Mouse (Mus musculus) hindbrain, embryonic 10.5 days (tissue): ENCODE results near the gene Arpc1b. TPM values are rescaled to one million over a fixed set of nuclear protein-coding genes. Genes with fewer than 3 reads are reported as not detected.
"Not testable (repeated sequence)": the region's sequence is repeated elsewhere in the genome, so short reads cannot be mapped to it uniquely, and the experiment has no call there.

Experiments used
- DNase-seq: peaks from one replicate; pipeline ENCODE4 v3.0.0-alpha.2; 2017; ENCODE audit warnings: low spot score
- H3K27ac ChIP-seq: fragments of 300-500 bp; sonication (generic); 2 replicates; pipeline ENCODE4 v1.5.1; 2016; ENCODE audit warnings: mild to moderate bottlenecking, moderate library complexity
- H3K27me3 ChIP-seq: fragments of 300-500 bp; sonication (generic); 2 replicates; pipeline ENCODE4 v1.6.1; 2016; ENCODE audit warnings: mild to moderate bottlenecking; ENCODE audit not compliant: poor library complexity, insufficient read depth, severe bottlenecking
- H3K36me3 ChIP-seq: fragments of 300-500 bp; sonication (generic); 2 replicates; pipeline ENCODE4 v1.6.1; 2016; ENCODE audit warnings: mild to moderate bottlenecking, moderate library complexity
- H3K4me1 ChIP-seq: fragments of 300-500 bp; sonication (generic); replicated peaks from 2 replicates; pipeline ENCODE4 v1.6.1; 2016; ENCODE audit warnings: mild to moderate bottlenecking
- H3K4me3 ChIP-seq: fragments of 300-500 bp; sonication (generic); 2 replicates; pipeline ENCODE4 v1.5.1; 2016; ENCODE audit warnings: mild to moderate bottlenecking, moderate library complexity
- H3K9me3 ChIP-seq: fragments of 300-500 bp; sonication (generic); 2 replicates; pipeline ENCODE4 v1.6.1; 2016; ENCODE audit warnings: mild to moderate bottlenecking, moderate library complexity
- WGBS: fragments of 180-500 bp; shearing (Covaris S2); methylation state at CpG from one replicate; pipeline ENCODE4 v1.1.7; 2016; 5-methylcytosine and 5-hydroxymethylcytosine counted together
- polyA plus RNA-seq: library from polyadenylated mRNA; unstranded; fragments of >200 nt; fragmentation: Nextera tagmentation; extraction: Ambion mirVana; gene quantifications from 2 replicates; pipeline ENCODE4 v1.2.1, GENCODE M21; 2016

Gene Arpc1b
- polyA plus RNA-seq, 1 experiment from 2014 or later = 107 TPM

DNA sequence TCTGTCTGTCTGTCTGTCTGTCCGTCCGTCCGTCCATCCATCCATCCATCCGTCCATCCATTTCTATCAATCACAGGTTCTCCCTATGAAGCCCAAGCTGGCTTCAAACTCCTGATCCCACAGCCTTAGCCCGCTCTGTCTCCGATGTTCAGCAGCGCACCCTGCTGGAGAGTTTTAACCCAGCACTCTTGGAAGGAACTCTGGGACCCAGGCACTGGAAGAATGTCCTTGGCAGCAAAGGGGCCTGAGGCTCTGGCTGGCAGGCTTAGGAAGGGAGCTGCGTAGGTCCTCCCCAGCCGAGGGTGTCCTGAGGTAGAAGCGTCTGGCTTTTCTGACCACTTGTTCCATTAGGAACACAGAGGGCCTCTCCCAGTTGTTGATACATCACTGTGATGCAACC is 2.9 kb downstream of the Arpc1b start:
- WGBS = 39% methylated on average over 10 of the region's 10 CpGs

GRCm38 (mm10) chr5:145118005-145118404 is 4.0 kb downstream of the Arpc1b start:
- Histone ChIP-seq H3K36me3 (peaks cover 13% of the 10 kb centered on the region), H3K9me3 (peaks cover 6% of the 10 kb centered on the region), H3K4me3 (no peak overlapping the region), H3K27me3 (peaks cover 26% of the 10 kb centered on the region), H3K4me1 (peaks cover 15% of the 10 kb centered on the region), H3K27ac (no peak overlapping the region)
- WGBS = 66% methylated on average over 6 of the region's 6 CpGs
- DNase-seq = no peak

More for the DNA sequence above, 2.9 kb downstream of the Arpc1b start:
- H3K9me3 ChIP-seq = peaks cover 6% of the 10 kb centered on the region
- H3K27me3 ChIP-seq = peaks cover 26% of the 10 kb centered on the region
- no peak overlapping the region for H3K27ac ChIP-seq
- peak; percentile 56 for DNase-seq
- H3K4me1 ChIP-seq = peaks cover 15% of the 10 kb centered on the region
- H3K36me3 ChIP-seq = 0 out of 2 replicates have a peak, but pooled peaks cover 3% of the 10 kb centered on the region
- no peak overlapping the region for H3K4me3 ChIP-seq

DNA sequence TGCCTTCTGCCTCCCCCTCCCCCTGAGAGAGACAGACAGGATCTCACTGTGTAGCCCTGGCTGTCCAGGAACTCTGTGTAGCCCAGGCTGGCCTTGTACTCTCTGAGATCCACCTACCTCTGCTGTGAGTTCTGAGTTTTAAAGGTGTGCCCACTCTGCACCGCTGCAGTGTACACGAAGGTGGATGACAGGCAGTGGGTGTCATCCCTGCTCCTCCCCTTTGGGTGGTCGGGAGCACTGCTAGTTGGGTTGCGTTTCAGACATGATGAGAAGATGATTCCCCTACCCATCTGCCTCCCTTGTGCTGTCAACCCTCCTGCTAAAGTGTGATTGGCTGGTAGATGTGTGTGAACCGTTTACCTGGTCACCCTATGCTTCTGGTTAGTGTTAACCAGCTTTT is 4.4 kb downstream of the Arpc1b start:
- DNase-seq = no peak
- Histone ChIP-seq H3K4me3 (no peak overlapping the region), H3K27ac (no peak overlapping the region), H3K27me3 (peaks cover 23% of the 10 kb centered on the region), H3K36me3 (peaks cover 17% of the 10 kb centered on the region), H3K4me1 (peaks cover 15% of the 10 kb centered on the region), H3K9me3 (peaks cover 6% of the 10 kb centered on the region)
- 91% methylated on average over 5 of the region's 5 CpGs for WGBS

DNA sequence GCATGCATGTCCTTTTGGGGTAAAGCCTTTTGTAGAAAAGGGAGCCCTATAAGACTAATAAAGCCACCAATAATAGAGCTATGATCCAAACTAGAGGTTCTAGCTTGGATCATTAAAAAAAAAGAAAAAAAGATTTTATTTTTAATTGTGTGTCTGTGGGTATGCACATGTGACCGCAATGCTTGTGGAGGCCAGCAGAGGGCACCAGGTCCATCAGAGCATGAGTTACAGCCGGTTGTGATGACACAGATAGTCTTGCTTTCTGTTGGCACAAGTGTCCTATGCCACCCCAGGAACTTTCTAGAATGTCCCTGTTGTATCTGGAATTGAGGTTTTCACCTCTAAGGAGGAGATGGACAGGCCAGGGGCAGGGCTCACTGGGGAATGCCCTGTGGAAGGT is 5.4 kb downstream of the Arpc1b start:
- WGBS = 84% methylated on average over 2 of the region's 2 CpGs
- H3K36me3 ChIP-seq = peaks cover 26% of the 10 kb centered on the region

DNA sequence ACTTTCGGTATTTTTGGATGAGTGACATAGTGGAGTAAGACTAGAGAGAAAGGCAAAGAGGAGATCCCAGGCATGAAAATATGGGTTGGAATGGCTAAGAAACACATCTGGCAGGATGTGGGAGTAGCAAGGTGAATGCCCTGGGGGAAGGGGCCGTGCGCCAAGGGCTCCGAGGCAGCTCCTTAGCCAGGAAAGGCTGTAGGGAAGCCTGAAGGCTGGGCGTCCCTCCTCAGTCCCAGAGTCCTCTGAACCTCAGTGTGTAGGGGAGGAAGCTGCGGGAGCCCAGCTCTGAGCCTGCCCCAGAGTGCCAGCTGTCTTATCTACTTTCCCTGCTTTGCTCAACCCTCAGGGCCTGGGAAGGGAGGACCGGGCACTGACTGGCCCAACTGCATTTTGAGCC is 6.9 kb downstream of the Arpc1b start:
- H3K27me3 ChIP-seq = no peaks in the 10 kb centered on the region
- no peak overlapping the region for H3K4me3 ChIP-seq
- 64% methylated on average over 7 of the region's 7 CpGs for WGBS
- peaks cover 42% of the 10 kb centered on the region for H3K36me3 ChIP-seq
- H3K27ac ChIP-seq = no peak overlapping the region
- H3K9me3 ChIP-seq = peaks cover 6% of the 10 kb centered on the region
- no peaks in the 10 kb centered on the region for H3K4me1 ChIP-seq
- no peak for DNase-seq

More for the DNA sequence above, 5.4 kb downstream of the Arpc1b start:
- peaks cover 6% of the 10 kb centered on the region for H3K9me3 ChIP-seq
- peaks cover 14% of the 10 kb centered on the region for H3K27me3 ChIP-seq
- no peak overlapping the region for H3K4me3 ChIP-seq
- no peak for DNase-seq
- peaks cover 6% of the 10 kb centered on the region for H3K4me1 ChIP-seq
- H3K27ac ChIP-seq = no peak overlapping the region

- Histone ChIP-seq H3K4me1 (no peaks in the 10 kb centered on the region), H3K27me3 (no peaks in the 10 kb centered on the region), H3K27ac (no peak overlapping the region), H3K36me3 (peaks cover 66% of the 10 kb centered on the region), H3K9me3 (peaks cover 6% of the 10 kb centered on the region), H3K4me3 (no peak overlapping the region)
- WGBS = 94% methylated on average over 19 of the region's 19 CpGs
- DNase-seq = no peak
Observed at GRCm38 (mm10) chr5:145123396-145123795, 9.4 kb downstream of the Arpc1b start.

GRCm38 (mm10) chr5:145126580-145126979 is 12.6 kb downstream of the Arpc1b start:
- Histone ChIP-seq H3K9me3 (no peaks in the 10 kb centered on the region), H3K36me3 (peaks cover 97% of the 10 kb centered on the region), H3K27me3 (no peaks in the 10 kb centered on the region), H3K4me3 (no peak overlapping the region), H3K27ac (no peak overlapping the region), H3K4me1 (no peaks in the 10 kb centered on the region)
- DNase-seq = no peak
- 93% methylated on average over 9 of the region's 9 CpGs for WGBS

DNA sequence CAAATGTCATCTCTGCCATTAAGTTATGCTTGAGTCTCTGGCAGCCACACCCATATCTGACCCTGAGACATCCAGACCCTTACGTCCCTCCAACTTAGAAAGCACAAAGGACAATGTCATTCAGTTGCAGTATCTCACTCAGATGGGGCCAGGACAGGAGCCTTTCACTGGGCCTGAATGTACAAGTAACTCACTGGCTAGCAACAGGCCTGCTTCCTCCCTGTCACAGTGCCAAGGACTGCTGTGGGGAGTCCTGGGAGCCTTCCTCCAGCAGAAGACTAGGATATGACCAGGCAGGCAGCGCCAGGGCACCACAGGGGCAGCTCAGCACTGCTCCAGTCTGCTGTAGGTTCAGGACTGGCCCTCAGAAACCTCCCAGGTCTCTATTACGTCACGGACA is 15.1 kb downstream of the Arpc1b start:
- WGBS = 96% methylated on average over 4 of the region's 4 CpGs
- H3K36me3 ChIP-seq = peaks cover 100% of the 10 kb centered on the region
- H3K4me3 ChIP-seq = no peak overlapping the region

GRCm38 (mm10) chr5:145129773-145130172 is 15.8 kb downstream of the Arpc1b start:
- H3K4me1 ChIP-seq, H3K27ac ChIP-seq, H3K27me3 ChIP-seq, H3K9me3 ChIP-seq, DNase-seq, H3K4me3 ChIP-seq: not testable (repeated sequence)
- 91% methylated on average over 6 of the region's 6 CpGs for WGBS
- H3K36me3 ChIP-seq = peaks cover 100% of the 10 kb centered on the region

More for the DNA sequence above, 15.1 kb downstream of the Arpc1b start:
- H3K27me3 ChIP-seq = no peaks in the 10 kb centered on the region
- no peaks in the 10 kb centered on the region for H3K4me1 ChIP-seq
- H3K27ac ChIP-seq = no peak overlapping the region
- H3K9me3 ChIP-seq = no peaks in the 10 kb centered on the region
- no peak for DNase-seq

- Histone ChIP-seq H3K36me3 (peaks cover 100% of the 10 kb centered on the region), H3K4me1 (no peaks in the 10 kb centered on the region)
- 95% methylated on average over 11 of the region's 11 CpGs for WGBS
Observed at GRCm38 (mm10) chr5:145130191-145130590, 16.2 kb downstream of the Arpc1b start.

GRCm38 (mm10) chr5:145130995-145131394 is 17.0 kb downstream of the Arpc1b start:
- DNase-seq = no peak
- Histone ChIP-seq H3K4me1 (no peaks in the 10 kb centered on the region), H3K4me3 (no peak overlapping the region), H3K27ac (no peak overlapping the region), H3K36me3 (peaks cover 100% of the 10 kb centered on the region), H3K27me3 (no peaks in the 10 kb centered on the region), H3K9me3 (no peaks in the 10 kb centered on the region)
- WGBS = 95% methylated on average over 3 of the region's 3 CpGs

More at GRCm38 (mm10) chr5:145130191-145130590, 16.2 kb downstream of the Arpc1b start:
- H3K27ac ChIP-seq = no peak overlapping the region
- no peak for DNase-seq
- no peaks in the 10 kb centered on the region for H3K27me3 ChIP-seq
- H3K9me3 ChIP-seq = no peaks in the 10 kb centered on the region
- H3K4me3 ChIP-seq = no peak overlapping the region

DNA sequence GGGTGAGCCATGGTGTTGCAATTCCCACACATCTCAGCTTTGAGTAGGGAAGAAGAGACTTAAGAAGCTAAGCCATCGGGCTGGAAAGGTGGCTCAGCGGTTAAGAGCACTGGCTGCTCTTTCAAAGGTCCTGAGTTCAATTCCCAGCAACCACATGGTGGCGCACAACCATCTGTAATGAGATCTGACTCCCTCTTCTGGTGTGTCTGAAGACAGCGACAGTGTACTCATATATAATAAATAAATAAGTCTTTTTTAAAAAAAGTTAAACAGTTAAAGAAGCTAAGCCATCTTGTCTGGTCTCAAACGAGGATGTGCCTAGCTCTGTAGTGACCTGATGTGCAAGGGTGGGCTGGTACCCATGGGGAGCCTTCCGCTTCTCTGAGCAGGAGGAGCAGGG is 19.3 kb downstream of the Arpc1b start:
- not testable (repeated sequence) for DNase-seq, H3K9me3 ChIP-seq, H3K27ac ChIP-seq, H3K4me3 ChIP-seq, H3K27me3 ChIP-seq, H3K4me1 ChIP-seq
- peaks cover 95% of the 10 kb centered on the region for H3K36me3 ChIP-seq
- WGBS = 89% methylated on average over 6 of the region's 6 CpGs

DNA sequence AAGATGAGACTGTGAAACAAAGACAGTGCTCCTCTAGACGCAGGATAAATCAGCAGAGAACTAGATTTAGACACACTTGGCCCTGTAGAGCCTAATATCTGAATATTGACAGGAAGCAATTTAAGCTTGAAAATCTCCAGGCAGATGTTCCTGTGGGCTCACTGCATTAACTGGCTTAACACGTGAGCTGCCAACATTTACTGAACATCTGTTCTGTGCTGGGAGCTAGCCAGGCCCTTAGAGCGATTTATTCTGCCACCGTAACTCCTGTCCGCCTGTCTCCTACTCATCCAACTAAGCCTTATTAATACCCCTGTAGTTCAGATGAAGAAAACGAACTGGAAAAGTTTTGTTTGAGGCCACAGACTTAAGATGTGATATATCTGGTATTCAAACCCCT is 24.8 kb downstream of the Arpc1b start:
- peaks cover 28% of the 10 kb centered on the region for H3K4me1 ChIP-seq
- H3K4me3 ChIP-seq = peak overlapping the region; percentile 99
- H3K27me3 ChIP-seq = no peaks in the 10 kb centered on the region
- DNase-seq = no peak
- peaks cover 64% of the 10 kb centered on the region for H3K36me3 ChIP-seq
- WGBS = 26% methylated on average over 6 of the region's 6 CpGs
- H3K9me3 ChIP-seq = no peaks in the 10 kb centered on the region
- peak overlapping the region; percentile 99 for H3K27ac ChIP-seq
